Mouse (Mus musculus): ENCODE measurements around the gene Ttc39b. TPM values are rescaled to one million over a fixed set of nuclear protein-coding genes. Genes with fewer than 3 reads are reported as not detected.
"Not testable (repeated sequence)": the region's sequence is repeated elsewhere in the genome, so short reads cannot be mapped to it uniquely, and the experiment has no call there.

The Ttc39b gene
- polyA plus RNA-seq, 1 experiment from 2014 or later, result 5.1 TPM

GRCm38 (mm10) chr4:83243706-83244105 is 80.3 kb downstream of the Ttc39b start:
- no peak overlapping the region for H3K4me3 ChIP-seq (replicated peaks)
- no peaks in the 10 kb centered on the region for H3K36me3 ChIP-seq
- 90% methylated on average over 10 of the region's 10 CpGs for WGBS
- no peak overlapping the region for H3K4me2 ChIP-seq (replicated peaks)
- no peak overlapping the region for H3K27ac ChIP-seq (replicated peaks)
- no peaks in the 10 kb centered on the region for H3K4me1 ChIP-seq
- H3K27me3 ChIP-seq, result no peaks in the 10 kb centered on the region
- no peaks in the 10 kb centered on the region for H3K9me3 ChIP-seq (replicated peaks)
- H3K9ac ChIP-seq, result no peak overlapping the region
- ATAC-seq (ENCODE audit: insufficient number of reproducible peaks, low FRiP score, low TSS enrichment, low read depth), result no peak

GRCm38 (mm10) chr4:83241630-83242029 is 82.4 kb downstream of the Ttc39b start:
- ATAC-seq (ENCODE audit: insufficient number of reproducible peaks, low FRiP score, low TSS enrichment, low read depth), result no peak
- H3K27me3 ChIP-seq, result no peaks in the 10 kb centered on the region

GRCm38 (mm10) chr4:83237656-83238055 is 86.4 kb downstream of the Ttc39b start:
- Histone ChIP-seq H3K9me3 (replicated peaks) (no peaks in the 10 kb centered on the region), H3K4me3 (replicated peaks) (no peak overlapping the region), H3K36me3 (no peaks in the 10 kb centered on the region), H3K27me3 (no peaks in the 10 kb centered on the region), H3K4me1 (peaks cover 26% of the 10 kb centered on the region), H3K27ac (replicated peaks) (no peak overlapping the region), H3K4me2 (replicated peaks) (no peak overlapping the region), H3K9ac (no peak overlapping the region)
- no peak for ATAC-seq (ENCODE audit: insufficient number of reproducible peaks, low FRiP score, low TSS enrichment, low read depth)
- WGBS, result 35% methylated on average over 5 of the region's 5 CpGs

More at GRCm38 (mm10) chr4:83241630-83242029, 82.4 kb downstream of the Ttc39b start:
- Histone ChIP-seq H3K36me3 (no peaks in the 10 kb centered on the region), H3K4me2 (replicated peaks) (no peak overlapping the region), H3K4me3 (replicated peaks) (no peak overlapping the region), H3K9me3 (replicated peaks) (no peaks in the 10 kb centered on the region), H3K9ac (no peak overlapping the region), H3K4me1 (0 out of 2 replicates have a peak, but pooled peaks cover 2% of the 10 kb centered on the region), H3K27ac (replicated peaks) (no peak overlapping the region)
- 45% methylated on average over 5 of the region's 5 CpGs for WGBS

- H3K4me3 ChIP-seq (replicated peaks); H3K9me3 ChIP-seq (replicated peaks); H3K27me3 ChIP-seq; ATAC-seq (ENCODE audit: insufficient number of reproducible peaks, low FRiP score, low TSS enrichment, low read depth); H3K36me3 ChIP-seq; H3K4me2 ChIP-seq (replicated peaks); H3K27ac ChIP-seq (replicated peaks); H3K9ac ChIP-seq: not testable (repeated sequence)
- peaks cover 29% of the 10 kb centered on the region for H3K4me1 ChIP-seq
- WGBS, result 48% methylated on average over 2 of the region's 3 CpGs
These were observed 88.8 kb downstream of the Ttc39b start for GRCm38 (mm10) chr4:83235304-83235703.

GRCm38 (mm10) chr4:83234739-83235138 is 89.3 kb downstream of the Ttc39b start:
- ATAC-seq (ENCODE audit: insufficient number of reproducible peaks, low FRiP score, low TSS enrichment, low read depth), result peak; percentile 73
- Histone ChIP-seq H3K36me3 (no peaks in the 10 kb centered on the region), H3K9ac (no peak overlapping the region), H3K27me3 (no peaks in the 10 kb centered on the region), H3K4me3 (replicated peaks) (no peak overlapping the region), H3K9me3 (replicated peaks) (no peaks in the 10 kb centered on the region), H3K27ac (replicated peaks) (peak overlapping the region; percentile 13; the same call in 1 of the 2 replicates), H3K4me2 (replicated peaks) (no peak overlapping the region), H3K4me1 (peaks cover 29% of the 10 kb centered on the region)
- WGBS, result 25% methylated on average over 11 of the region's 11 CpGs

GRCm38 (mm10) chr4:83234132-83234531 is 89.9 kb downstream of the Ttc39b start:
- peaks cover 29% of the 10 kb centered on the region for H3K4me1 ChIP-seq
- no peaks in the 10 kb centered on the region for H3K27me3 ChIP-seq
- no peak overlapping the region; the same call in 1 of the 2 replicates for H3K27ac ChIP-seq (replicated peaks)
- H3K4me3 ChIP-seq (replicated peaks), result no peak overlapping the region
- no peaks in the 10 kb centered on the region for H3K9me3 ChIP-seq (replicated peaks)
- ATAC-seq (ENCODE audit: insufficient number of reproducible peaks, low FRiP score, low TSS enrichment, low read depth), result no peak
- H3K4me2 ChIP-seq (replicated peaks), result no peak overlapping the region
- H3K9ac ChIP-seq, result no peak overlapping the region
- WGBS, result 57% methylated on average over 7 of the region's 7 CpGs
- H3K36me3 ChIP-seq, result no peaks in the 10 kb centered on the region

- peak; percentile 49; the same call in 1 of the 2 replicates for ATAC-seq (ENCODE audit: insufficient number of reproducible peaks, low FRiP score, low TSS enrichment, low read depth)
- no peak overlapping the region for H3K4me3 ChIP-seq (replicated peaks)
- no peak overlapping the region for H3K9ac ChIP-seq
- no peaks in the 10 kb centered on the region for H3K27me3 ChIP-seq
- 56% methylated on average over 22 of the region's 22 CpGs for WGBS
- H3K9me3 ChIP-seq (replicated peaks), result no peaks in the 10 kb centered on the region
- H3K36me3 ChIP-seq, result no peaks in the 10 kb centered on the region
- peak overlapping the region; percentile 73 for H3K27ac ChIP-seq (replicated peaks)
- peak overlapping the region; percentile 8; the same call in 1 of the 2 replicates for H3K4me2 ChIP-seq (replicated peaks)
- peaks cover 29% of the 10 kb centered on the region for H3K4me1 ChIP-seq
These were observed 90.6 kb downstream of the Ttc39b start for GRCm38 (mm10) chr4:83233181-83234123.

- H3K4me3 ChIP-seq (replicated peaks), result no peak overlapping the region
- H3K4me1 ChIP-seq, result peaks cover 29% of the 10 kb centered on the region
- H3K9ac ChIP-seq, result no peak overlapping the region
- no peaks in the 10 kb centered on the region for H3K27me3 ChIP-seq
- 60% methylated on average over 9 of the region's 9 CpGs for WGBS
- peak overlapping the region; percentile 73 for H3K27ac ChIP-seq (replicated peaks)
- no peak for ATAC-seq (ENCODE audit: insufficient number of reproducible peaks, low FRiP score, low TSS enrichment, low read depth)
- no peak overlapping the region for H3K4me2 ChIP-seq (replicated peaks)
- no peaks in the 10 kb centered on the region for H3K36me3 ChIP-seq
- H3K9me3 ChIP-seq (replicated peaks), result no peaks in the 10 kb centered on the region
These were observed 91.7 kb downstream of the Ttc39b start for GRCm38 (mm10) chr4:83232315-83232880.

GRCm38 (mm10) chr4:83228664-83229283 is 95.3 kb downstream of the Ttc39b start:
- H3K27ac ChIP-seq (replicated peaks), result no peak overlapping the region
- no peak overlapping the region for H3K4me2 ChIP-seq (replicated peaks)
- ATAC-seq (ENCODE audit: insufficient number of reproducible peaks, low FRiP score, low TSS enrichment, low read depth), result no peak; the same call in 1 of the 2 replicates
- H3K36me3 ChIP-seq, result no peaks in the 10 kb centered on the region
- H3K9ac ChIP-seq, result no peak overlapping the region
- no peaks in the 10 kb centered on the region for H3K27me3 ChIP-seq
- WGBS, result 77% methylated on average over 9 of the region's 9 CpGs
- no peaks in the 10 kb centered on the region for H3K9me3 ChIP-seq (replicated peaks)
- no peak overlapping the region for H3K4me3 ChIP-seq (replicated peaks)
- peaks cover 14% of the 10 kb centered on the region for H3K4me1 ChIP-seq

- Histone ChIP-seq H3K27me3 (no peaks in the 10 kb centered on the region), H3K27ac (replicated peaks) (no peak overlapping the region), H3K4me3 (replicated peaks) (no peak overlapping the region), H3K4me1 (peaks cover 7% of the 10 kb centered on the region), H3K4me2 (replicated peaks) (no peak overlapping the region), H3K36me3 (no peaks in the 10 kb centered on the region), H3K9ac (no peak overlapping the region), H3K9me3 (replicated peaks) (no peaks in the 10 kb centered on the region)
- 65% methylated on average over 10 of the region's 10 CpGs for WGBS
- ATAC-seq (ENCODE audit: insufficient number of reproducible peaks, low FRiP score, low TSS enrichment, low read depth), result no peak
These were observed 96.0 kb downstream of the Ttc39b start for GRCm38 (mm10) chr4:83228073-83228472.

Data from embryonic facial prominence, embryonic 15.5 days (tissue).